Mouse (Mus musculus) cerebellum, adult 9-10 months (tissue): Measurements from ENCODE around the gene Olfr963.
"Not testable (repeated sequence)": the region's sequence is repeated elsewhere in the genome, so short reads cannot be mapped to it uniquely, and the experiment has no call there.

ENCODE experiments used
- DNase-seq: peaks from one replicate; pipeline ENCODE4 v3.0.0; 2022

Olfr963 gene

GRCm38 (mm10) chr9:39666905-39667304 is at the start of gene Olfr963:
Gene Olfr963 (plus strand): TSS chr9:39667205.
- DNase-seq = no peak

- DNase-seq = no peak
Observed at GRCm38 (mm10) chr9:39621073-39621472, 45.9 kb upstream of the Olfr963 start, which contains the start of gene Olfr960. Gene Olfr960 (plus strand): TSS chr9:39621373.

GRCm38 (mm10) chr9:39623783-39624182 is 43.2 kb upstream of the Olfr963 start:
- DNase-seq = no peak

- DNase-seq = no peak
Observed at GRCm38 (mm10) chr9:39624711-39625110, 42.3 kb upstream of the Olfr963 start.

- DNase-seq = no peak
Observed at GRCm38 (mm10) chr9:39629069-39629468, 37.9 kb upstream of the Olfr963 start.

- DNase-seq = no peak
Observed at GRCm38 (mm10) chr9:39633913-39634594, 33.0 kb upstream of the Olfr963 start.

GRCm38 (mm10) chr9:39644785-39645184 is 22.2 kb upstream of the Olfr963 start, which contains the start of gene Olfr961:
Gene Olfr961 (plus strand): TSS chr9:39645085.
- DNase-seq = no peak

GRCm38 (mm10) chr9:39647382-39647781 is 19.6 kb upstream of the Olfr963 start:
- no peak for DNase-seq

GRCm38 (mm10) chr9:39654756-39655396 is 12.1 kb upstream of the Olfr963 start:
- no peak for DNase-seq

- no peak for DNase-seq
Observed at GRCm38 (mm10) chr9:39669723-39670122, 2.7 kb downstream of the Olfr963 start.

- no peak for DNase-seq
Observed at GRCm38 (mm10) chr9:39674820-39675219, 7.8 kb downstream of the Olfr963 start.

- no peak for DNase-seq
Observed at GRCm38 (mm10) chr9:39678557-39678956, 11.6 kb downstream of the Olfr963 start.

GRCm38 (mm10) chr9:39679280-39679679 is 12.3 kb downstream of the Olfr963 start:
- no peak for DNase-seq

- not testable (repeated sequence) for DNase-seq
Observed at GRCm38 (mm10) chr9:39701123-39701522, 34.1 kb downstream of the Olfr963 start.

GRCm38 (mm10) chr9:39707017-39707416 is 40.0 kb downstream of the Olfr963 start, which contains the start of gene Olfr149:
Gene Olfr149 (minus strand): TSS chr9:39707117.
- DNase-seq = no peak

- DNase-seq = no peak
Observed at GRCm38 (mm10) chr9:39708958-39709357, 42.0 kb downstream of the Olfr963 start.

GRCm38 (mm10) chr9:39711053-39711452 is 44.0 kb downstream of the Olfr963 start, which contains the start of gene Olfr965:
Gene Olfr965 (plus strand): TSS chr9:39711353.
- no peak for DNase-seq
